Mouse (Mus musculus): ENCODE results near the gene Tsacc.
"Not testable (repeated sequence)": the region's sequence is repeated elsewhere in the genome, so short reads cannot be mapped to it uniquely, and the experiment has no call there.

Tsacc gene

GRCm38 (mm10) chr3:88296561-88297318 is at the start of gene Tsacc, which contains the start of gene Cct3:
TSS of gene Tsacc (minus strand) at chr3:88296999.
TSS of gene Cct3 (plus strand) at chr3:88297116.
- DNase-seq (ENCODE audit: low read depth, low spot score): peak; percentile 98

- no peak for DNase-seq (ENCODE audit: low read depth, low spot score)
These were observed 42.2 kb upstream of the Tsacc start for GRCm38 (mm10) chr3:88339006-88339405.

GRCm38 (mm10) chr3:88338316-88338715 is 41.5 kb upstream of the Tsacc start:
- DNase-seq (ENCODE audit: low read depth, low spot score): no peak

- no peak for DNase-seq (ENCODE audit: low read depth, low spot score)
These were observed 40.7 kb upstream of the Tsacc start for GRCm38 (mm10) chr3:88337367-88338020.

- DNase-seq (ENCODE audit: low read depth, low spot score): peak; percentile 88
These were observed 39.5 kb upstream of the Tsacc start, which contains the start of the genes Tmem79 and Smg5 for GRCm38 (mm10) chr3:88336058-88337013. TSS of gene Tmem79 (minus strand) at chr3:88336148. TSS of gene Smg5 (plus strand) at chr3:88336260.

- no peak for DNase-seq (ENCODE audit: low read depth, low spot score)
These were observed 38.7 kb upstream of the Tsacc start for GRCm38 (mm10) chr3:88335436-88336053.

GRCm38 (mm10) chr3:88334902-88335435 is 38.2 kb upstream of the Tsacc start:
- DNase-seq (ENCODE audit: low read depth, low spot score): no peak

GRCm38 (mm10) chr3:88334029-88334658 is 37.3 kb upstream of the Tsacc start:
- DNase-seq (ENCODE audit: low read depth, low spot score): no peak

- no peak for DNase-seq (ENCODE audit: low read depth, low spot score)
These were observed 34.5 kb upstream of the Tsacc start for GRCm38 (mm10) chr3:88331282-88331681.

- no peak for DNase-seq (ENCODE audit: low read depth, low spot score)
These were observed 32.2 kb upstream of the Tsacc start for GRCm38 (mm10) chr3:88328956-88329355.

- no peak for DNase-seq (ENCODE audit: low read depth, low spot score)
These were observed 28.2 kb upstream of the Tsacc start, which contains the start of gene Glmp for GRCm38 (mm10) chr3:88324951-88325405. TSS of gene Glmp (plus strand) at chr3:88325023.

GRCm38 (mm10) chr3:88299172-88299571 is 2.4 kb upstream of the Tsacc start:
- DNase-seq (ENCODE audit: low read depth, low spot score): no peak

GRCm38 (mm10) chr3:88297321-88297851 is 587 bp upstream of the Tsacc start:
- no peak for DNase-seq (ENCODE audit: low read depth, low spot score)

- DNase-seq (ENCODE audit: low read depth, low spot score): no peak
These were observed 664 bp downstream of the Tsacc start for GRCm38 (mm10) chr3:88296110-88296560.

GRCm38 (mm10) chr3:88295272-88295671 is 1.5 kb downstream of the Tsacc start:
- DNase-seq (ENCODE audit: low read depth, low spot score): not testable (repeated sequence)

- DNase-seq (ENCODE audit: low read depth, low spot score): no peak
These were observed 4.8 kb downstream of the Tsacc start for GRCm38 (mm10) chr3:88291970-88292369.

- DNase-seq (ENCODE audit: low read depth, low spot score): not testable (repeated sequence)
These were observed 8.6 kb downstream of the Tsacc start for GRCm38 (mm10) chr3:88288133-88288713.

GRCm38 (mm10) chr3:88287110-88287509 is 9.7 kb downstream of the Tsacc start, which contains the start of gene Gm38392:
TSS of gene Gm38392 (minus strand) at chr3:88287210.
- DNase-seq (ENCODE audit: low read depth, low spot score): no peak

GRCm38 (mm10) chr3:88285565-88285895 is 11.3 kb downstream of the Tsacc start:
- DNase-seq (ENCODE audit: low read depth, low spot score): not testable (repeated sequence)
